Mouse (Mus musculus): ENCODE measurements around the gene Selenoi.

DNA sequence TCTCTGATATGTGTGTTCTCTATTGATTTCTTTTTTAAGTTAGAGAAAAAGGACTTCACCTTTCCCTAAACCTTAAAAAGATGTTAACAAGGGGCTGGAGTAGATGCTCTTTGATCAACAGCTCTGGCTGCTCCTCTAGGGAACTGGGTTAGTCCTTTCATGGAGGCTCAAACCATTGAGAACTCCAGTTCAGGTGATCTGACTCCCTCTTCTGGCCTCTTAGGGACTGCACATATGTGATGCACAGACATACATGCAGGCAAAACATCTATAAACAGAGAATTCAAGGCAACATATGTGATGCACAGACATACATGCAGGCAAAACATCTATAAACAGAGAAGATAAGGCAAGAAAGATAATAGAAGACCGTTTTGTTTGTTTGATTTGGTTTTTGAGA lies 39.9 kb upstream of the Selenoi start:
- TF ChIP-seq POLR2A (IDR thresholded peaks at IDR 0.05; ENCODE audit: borderline replicate concordance, extremely low read depth, low read depth, low read length) (no peak), CTCF (IDR thresholded peaks at IDR 0.05; ENCODE audit: insufficient read depth, low read length) (no peak)

All from lung, adult 2 months (tissue).